Mouse (Mus musculus) kidney, postnatal 10 days (tissue): Measurements from ENCODE around the gene Lhfpl2.
"Not testable (repeated sequence)": the region's sequence is repeated elsewhere in the genome, so short reads cannot be mapped to it uniquely, and the experiment has no call there.

Source experiments
- DNase-seq: peaks from one replicate; pipeline ENCODE4 v3.0.0; 2021; ENCODE audit warnings: mixed read lengths

The Lhfpl2 gene

DNA sequence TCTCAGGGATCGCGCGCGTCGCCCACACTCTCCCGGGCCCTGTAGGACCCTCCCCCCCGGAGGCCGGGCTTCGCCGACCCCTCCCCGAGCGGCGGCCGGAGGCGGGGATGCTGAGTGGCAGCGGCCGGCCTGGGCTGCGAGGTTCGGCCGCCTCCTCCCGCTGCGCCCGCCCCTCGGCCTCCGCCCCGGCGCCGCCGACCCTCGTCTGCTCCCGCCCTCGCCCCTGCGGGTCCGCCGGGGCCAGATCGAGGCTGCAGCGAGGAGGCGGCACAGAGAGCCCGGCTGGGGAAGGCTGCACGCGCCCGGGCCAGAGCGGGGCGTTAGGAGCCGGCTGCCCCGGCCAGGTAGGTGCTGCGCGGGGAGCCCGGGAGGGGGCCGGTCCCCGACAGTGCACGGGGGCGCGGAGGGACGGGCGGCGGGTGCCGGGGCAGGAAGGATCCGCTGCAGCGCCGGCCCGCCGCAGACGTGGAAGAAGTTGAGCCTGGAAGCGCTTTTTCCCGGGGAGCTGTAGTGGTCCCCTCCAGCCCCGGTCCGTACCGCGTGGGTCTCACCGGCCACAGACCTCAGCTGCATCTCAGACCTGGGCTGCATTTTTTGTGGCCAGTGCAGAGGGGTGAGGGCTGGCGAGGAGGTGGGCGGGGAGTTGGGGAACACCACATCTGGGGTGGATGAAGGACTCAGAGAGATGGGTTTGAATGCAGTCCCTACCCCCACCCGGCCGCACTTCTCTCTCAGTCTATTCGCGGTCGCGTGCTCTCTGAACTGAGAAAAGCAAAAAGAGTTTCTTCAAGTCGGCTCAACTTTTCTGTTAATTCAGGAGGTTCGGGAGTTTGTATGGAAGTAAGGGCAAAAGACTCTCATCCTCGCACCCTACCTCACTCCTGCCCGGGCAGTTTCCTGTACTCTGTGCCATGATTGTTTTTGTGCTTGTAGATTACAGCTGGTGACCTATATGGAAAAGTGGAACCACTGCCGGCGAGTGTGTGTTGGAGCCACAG lies at the start of gene Lhfpl2:
Lhfpl2 (plus strand) TSS at position 234 of the 998 bp plus-strand sequence.
- DNase-seq: peak; percentile 90

- no peak for DNase-seq
Observed at GRCm38 (mm10) chr13:94011996-94012575, 45.5 kb upstream of the Lhfpl2 start.

DNA sequence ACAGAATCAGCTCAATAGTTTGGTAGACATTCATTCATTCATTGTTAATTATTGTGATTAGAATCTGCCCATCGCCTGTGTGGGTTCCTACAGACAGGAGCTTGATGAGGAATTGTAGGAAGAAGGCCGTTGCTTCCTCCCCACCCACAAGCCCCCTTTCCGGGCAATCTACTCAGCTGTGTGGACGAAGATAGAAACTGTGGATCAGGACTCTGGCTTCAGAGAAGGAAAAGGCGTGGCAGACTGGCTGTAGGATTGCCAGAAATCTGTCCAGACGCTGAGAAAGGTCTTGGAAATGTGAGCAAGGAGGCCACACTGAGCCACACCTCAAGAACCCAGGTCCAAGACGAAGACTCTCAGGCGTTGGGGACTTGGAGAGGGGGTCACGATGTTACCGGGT lies 43.6 kb upstream of the Lhfpl2 start:
- peak; percentile 39 for DNase-seq

DNA sequence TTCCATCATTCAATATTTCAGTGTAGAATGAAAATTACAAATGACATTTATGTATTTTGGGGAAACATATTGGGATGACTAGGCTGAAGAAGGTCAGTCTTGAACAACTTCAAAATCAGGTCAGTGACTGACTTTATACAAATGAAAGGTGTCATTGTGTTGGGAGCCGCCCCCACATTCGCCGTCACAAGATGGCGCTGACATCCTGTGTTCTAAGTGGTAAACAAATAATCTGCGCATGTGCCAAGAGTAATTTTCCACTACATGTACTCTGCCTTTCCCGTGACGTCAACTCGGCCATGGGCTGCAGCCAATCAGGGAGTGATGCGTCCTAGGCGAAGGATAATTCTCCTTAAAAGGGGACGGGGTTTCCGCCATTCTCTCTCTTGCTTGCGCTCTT lies 33.0 kb upstream of the Lhfpl2 start:
- not testable (repeated sequence) for DNase-seq

DNA sequence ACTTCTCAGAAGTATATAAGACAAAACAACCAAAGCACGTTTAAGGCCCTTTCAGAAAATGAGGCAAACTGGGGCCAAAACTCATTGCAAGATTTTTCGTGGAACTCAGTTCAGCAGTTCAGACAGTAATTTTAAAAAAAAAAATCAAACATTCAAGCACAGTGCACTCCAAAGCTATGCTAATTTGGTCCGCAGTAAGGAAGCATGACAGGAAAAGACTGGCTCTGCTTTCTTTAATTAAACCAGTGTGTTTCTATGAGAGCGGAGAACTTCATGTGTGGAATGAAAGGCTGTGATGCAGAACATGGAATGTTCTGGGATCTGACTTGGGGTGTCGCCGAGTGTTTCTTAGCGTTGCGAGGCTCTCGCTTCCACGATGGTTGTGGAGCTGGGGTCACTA lies 28.4 kb upstream of the Lhfpl2 start:
- DNase-seq: no peak

DNA sequence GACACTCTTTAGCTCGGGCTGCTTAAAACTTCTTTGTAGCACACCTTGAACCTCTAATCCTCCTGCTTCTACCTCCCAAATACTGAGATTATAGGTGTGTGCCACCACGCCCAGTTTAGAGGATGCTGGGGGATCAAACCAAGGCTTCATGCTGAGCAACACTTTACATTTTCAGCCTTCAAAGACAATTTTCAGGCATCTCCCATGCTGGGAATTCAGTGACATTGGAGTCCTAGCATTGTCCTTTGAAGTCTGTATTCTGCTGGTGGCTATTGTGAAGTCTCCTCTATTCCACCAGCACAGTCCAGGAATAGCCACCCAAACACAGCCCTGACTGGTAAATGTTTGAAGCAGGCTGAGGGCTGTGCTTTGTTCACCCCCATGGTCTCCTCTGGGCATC lies 27.0 kb upstream of the Lhfpl2 start:
- no peak for DNase-seq

DNA sequence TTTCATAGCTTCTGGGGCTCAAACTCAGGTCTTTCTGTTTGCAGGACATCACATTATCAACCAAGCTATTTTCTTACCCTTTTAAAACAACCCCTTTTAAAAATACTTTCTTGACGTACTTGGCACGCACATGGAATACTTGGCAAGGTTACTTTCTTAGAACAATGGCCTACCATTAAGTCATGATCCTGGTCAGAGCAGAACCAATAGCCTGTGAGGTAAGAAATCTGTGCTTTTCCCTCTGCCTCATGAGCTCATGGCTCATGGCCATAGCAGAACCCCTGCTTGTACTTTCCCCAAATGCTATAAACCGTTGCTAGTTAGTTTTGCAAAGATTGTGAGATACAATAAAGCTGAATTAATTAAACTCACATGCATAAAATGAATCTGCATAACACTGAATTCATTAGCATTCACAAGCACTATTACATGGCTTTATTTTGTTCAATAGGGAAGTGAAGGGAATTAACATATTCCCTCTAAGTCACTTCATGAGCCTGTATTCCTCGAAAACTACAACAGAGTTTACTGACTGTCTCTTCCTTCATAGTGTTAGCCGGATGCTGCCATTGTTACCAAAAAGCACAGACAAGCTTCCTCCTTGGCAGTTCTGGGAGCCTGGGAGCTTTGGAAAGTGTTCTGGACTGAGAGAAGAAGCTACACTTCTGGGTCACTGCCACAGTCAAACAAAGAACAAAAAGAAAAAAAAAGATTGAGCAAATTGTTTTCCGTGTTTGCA lies 20.1 kb upstream of the Lhfpl2 start:
- peak; percentile 43 for DNase-seq

GRCm38 (mm10) chr13:94038052-94038340 lies 19.6 kb upstream of the Lhfpl2 start:
- DNase-seq: no peak

- DNase-seq: no peak
Observed at GRCm38 (mm10) chr13:94050036-94050435, 7.6 kb upstream of the Lhfpl2 start.

DNA sequence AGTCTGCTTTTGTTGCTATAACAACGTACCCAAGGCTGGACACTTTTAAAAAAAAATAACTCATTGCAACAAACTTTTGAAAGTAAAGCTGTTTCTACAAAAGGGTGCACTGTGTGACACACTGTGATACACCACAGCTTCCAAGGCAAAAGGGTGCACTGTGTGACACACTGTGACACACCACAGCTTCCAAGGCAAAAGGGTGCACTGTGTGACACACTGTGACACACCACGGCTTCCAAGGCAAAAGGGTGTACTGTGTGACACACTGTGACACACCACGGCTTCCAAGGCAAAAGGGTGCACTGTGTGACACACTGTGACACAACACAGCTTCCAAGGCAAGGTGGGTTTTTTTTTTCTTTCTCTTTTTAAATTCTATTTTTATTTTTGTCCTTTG lies 6.8 kb upstream of the Lhfpl2 start:
- no peak for DNase-seq

DNA sequence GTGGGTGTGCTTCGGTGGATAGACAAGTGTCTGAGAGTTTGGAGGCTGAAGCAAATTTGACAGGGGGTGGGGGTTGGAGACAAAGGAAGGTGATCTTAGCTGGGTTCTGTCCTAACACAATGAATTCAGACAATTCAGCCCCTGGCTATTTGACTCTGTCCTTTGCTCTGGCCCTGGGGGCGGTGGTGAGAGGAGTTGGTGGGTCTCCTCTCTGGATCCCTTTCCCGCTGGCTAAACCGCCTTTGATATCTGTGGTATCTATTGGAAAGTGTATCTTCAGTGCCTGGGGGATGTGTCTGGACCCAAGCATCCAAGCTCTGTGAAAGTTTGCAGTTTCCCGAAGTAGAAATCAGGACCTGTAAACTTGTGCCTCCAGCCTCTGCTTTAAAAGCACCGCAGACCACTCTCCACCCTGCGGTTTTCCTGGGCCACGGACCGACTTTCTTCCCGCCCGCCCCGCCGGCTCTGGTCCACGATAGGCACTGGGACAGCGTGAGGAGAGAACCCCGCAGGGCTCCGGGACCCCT lies 497 bp upstream of the Lhfpl2 start:
- no peak for DNase-seq

DNA sequence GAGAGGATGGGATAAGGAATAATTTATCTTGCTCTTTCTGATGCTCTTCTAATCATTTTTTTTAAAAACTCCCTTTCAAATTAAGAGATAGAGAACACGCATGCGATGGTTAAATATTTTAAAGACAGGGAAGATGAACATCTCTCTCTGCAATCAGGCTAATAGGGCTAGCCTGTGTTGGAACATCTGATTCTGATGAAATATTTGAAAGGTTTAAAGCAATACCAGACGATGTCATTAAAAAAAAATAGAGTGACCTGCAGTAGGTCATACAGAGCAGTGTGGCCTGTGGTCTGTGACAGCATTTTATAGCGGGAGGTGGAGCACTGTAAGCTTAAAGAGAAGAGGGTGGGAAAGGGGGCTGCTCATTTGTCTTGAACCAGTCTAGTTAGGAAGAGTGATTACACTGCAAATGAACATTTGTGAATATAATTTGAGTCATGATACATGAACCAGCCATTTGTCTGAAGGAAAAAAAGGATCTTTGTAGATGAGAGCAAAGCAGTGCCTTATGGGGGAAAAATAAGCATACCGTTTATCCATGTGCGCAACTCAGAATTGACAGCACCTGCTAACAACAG lies 1.1 kb downstream of the Lhfpl2 start:
- no peak for DNase-seq

GRCm38 (mm10) chr13:94059373-94059772 lies 1.8 kb downstream of the Lhfpl2 start:
- no peak for DNase-seq

DNA sequence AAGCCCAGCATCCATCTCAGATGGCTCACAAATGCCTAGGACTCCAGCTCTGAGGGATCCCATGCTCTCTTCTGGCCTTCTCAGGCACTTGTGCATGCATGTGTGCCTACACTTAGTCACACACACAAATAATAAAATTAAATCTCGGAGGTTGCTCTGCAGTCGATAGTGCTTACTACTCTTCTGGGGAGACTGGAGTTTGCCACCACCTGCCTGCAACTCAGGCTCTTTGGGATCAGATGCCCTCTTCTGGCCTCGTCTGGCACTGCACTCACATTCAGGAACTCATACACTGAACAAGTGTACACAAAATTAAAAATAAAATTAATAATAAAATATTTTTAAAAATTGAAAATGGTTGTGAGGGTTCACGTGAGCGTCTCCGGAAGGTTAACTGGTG lies 2.2 kb downstream of the Lhfpl2 start:
- peak; percentile 78 for DNase-seq

DNA sequence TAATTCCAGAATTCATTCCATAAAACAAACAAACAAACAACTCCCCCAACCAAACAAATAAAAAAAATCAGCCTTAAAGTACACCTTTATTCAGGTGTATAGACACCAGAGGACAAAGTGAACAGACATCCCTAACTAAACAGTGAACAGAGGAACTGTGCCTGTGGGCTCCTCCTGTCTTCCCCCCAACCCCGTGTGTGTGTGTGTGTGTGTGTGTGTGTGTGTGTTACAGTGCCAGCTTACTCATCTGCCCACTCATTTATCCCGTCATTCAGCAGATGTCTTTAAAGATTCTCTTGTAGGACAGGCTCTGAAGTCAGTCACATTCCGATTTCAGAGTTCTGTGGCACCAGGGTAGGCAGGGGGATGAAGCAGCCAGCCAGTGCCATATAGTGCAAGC lies 2.9 kb downstream of the Lhfpl2 start:
- no peak for DNase-seq

- no peak for DNase-seq
Observed at GRCm38 (mm10) chr13:94061256-94061877, 3.8 kb downstream of the Lhfpl2 start.

DNA sequence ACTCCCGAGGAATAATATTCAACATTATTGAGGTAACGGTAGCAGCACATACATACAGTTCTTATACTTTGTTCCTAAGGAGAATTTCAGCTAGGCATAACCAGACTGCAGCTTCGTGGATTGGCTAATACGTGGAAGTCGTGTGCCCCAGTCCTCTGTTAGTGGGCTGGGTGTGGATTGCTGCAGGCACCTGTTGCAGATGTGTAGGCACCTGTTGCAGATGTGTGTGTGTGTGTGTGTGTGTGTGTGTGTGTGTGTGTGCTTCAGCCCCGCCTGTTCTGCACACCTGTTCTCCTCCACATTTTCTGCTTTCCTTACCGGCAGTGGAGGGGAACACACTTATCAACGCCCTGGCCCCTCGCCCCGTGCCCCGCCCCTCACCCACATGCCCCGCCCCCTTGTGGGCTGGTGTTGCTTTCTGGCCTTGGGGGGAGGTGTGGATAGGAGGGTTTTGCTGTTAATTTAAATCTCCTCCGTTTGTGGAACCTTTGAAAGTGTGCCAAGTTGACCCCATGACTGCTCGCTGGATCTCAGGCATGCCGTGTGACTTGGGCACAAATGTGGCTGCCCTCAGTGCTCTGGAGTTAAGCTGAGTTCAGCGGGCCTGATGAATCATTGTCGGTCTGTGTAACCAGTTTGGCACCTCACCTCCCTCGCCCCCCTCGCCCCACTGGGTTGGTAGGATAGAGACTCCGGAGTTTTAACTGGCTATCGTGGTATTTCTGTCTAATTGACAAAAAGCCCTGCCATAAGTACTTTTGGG lies 4.9 kb downstream of the Lhfpl2 start:
- peak; percentile 86 for DNase-seq

- peak; percentile 75 for DNase-seq
Observed at GRCm38 (mm10) chr13:94063156-94063555, 5.6 kb downstream of the Lhfpl2 start.

DNA sequence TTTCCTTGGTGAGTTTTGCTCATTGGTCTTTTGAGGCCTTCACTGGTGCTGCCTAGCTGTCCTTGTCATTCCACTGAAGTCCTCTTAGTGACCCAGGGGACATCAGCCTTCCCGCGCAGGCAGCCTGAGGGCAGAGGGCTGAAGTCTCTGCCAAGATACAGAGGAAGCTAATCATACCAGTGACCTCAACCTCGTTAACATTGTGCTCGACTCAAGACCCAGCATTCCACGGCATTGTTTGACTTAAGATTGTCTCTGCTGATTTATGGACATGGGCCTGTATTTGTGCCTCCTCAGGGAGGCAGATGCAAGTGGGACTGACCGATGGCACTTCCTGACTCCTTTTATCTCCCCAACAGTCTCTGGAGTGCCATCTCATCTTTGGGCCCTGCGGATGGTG lies 7.0 kb downstream of the Lhfpl2 start:
- DNase-seq: peak; percentile 77

- DNase-seq: no peak
Observed at GRCm38 (mm10) chr13:94065276-94066050, 7.9 kb downstream of the Lhfpl2 start.
